14 mouse cellular contexts compared by ENCODE assay signal in genomic region chr6:124767536-124767919, GRCm38 (mm10). TPM values are rescaled to one million over a fixed set of nuclear protein-coding genes. Genes with fewer than 3 reads are reported as not detected.
DNase-seq lines count a peak whose midpoint lies in the region; ATAC-seq and TF ChIP-seq lines count a peak whose summit lies in the region.
"Had no signal": no experiment of that assay in that cellular context is flagged by ENCODE, and none has a peak within 500 bp of the region (broad histone marks: within the 10 kb centered on the region; RNA-seq: fewer than 3 reads in every experiment).

No protein-coding gene starts in this region.

- intact Hi-C loops in left cerebral cortex, postnatal 36 days (cut with DNase I) = loop anchor here (5.0 kb wide), 1 partner anchor 95 kb away; the partner anchor contains the start of gene Gpr162

- DNase-seq in cerebellum, adult 9-11 months = peak; percentile 54
- DNase-seq in cerebellum, adult 8-10 months = no peak
- DNase-seq in lung, embryonic 14.5 days = no peak
- no peak for DNase-seq in lung, postnatal 25 days (ENCODE audit: low spot score)
- no peak for DNase-seq in left cerebral cortex, postnatal 36 days (ENCODE audit: low spot score in 2 of 2)
- no peak for DNase-seq in heart, adult 18-20 months
- DNase-seq: gastrocnemius, postnatal 10 days; kidney, adult 9 months had no signal

- H3K9ac ChIP-seq in lung, embryonic 14.5 days = no peak overlapping the region
- H3K9ac ChIP-seq in limb, embryonic 12.5 days (replicated peaks) = no peak overlapping the region
- H3K9ac ChIP-seq in stomach, embryonic 16.5 days (ENCODE audit: low read length) = peak overlapping the region; percentile 48

- H3K27ac ChIP-seq in lung, embryonic 14.5 days (ENCODE audit: low read depth) = no peak overlapping the region
- no peak overlapping the region for H3K27ac ChIP-seq in limb, embryonic 12.5 days
- H3K27ac ChIP-seq in stomach, embryonic 16.5 days (ENCODE audit: low read length) = no peak overlapping the region

- 0 out of 2 replicates have a peak, but pooled peaks cover 3% of the 10 kb centered on the region for H3K4me1 ChIP-seq in lung, embryonic 14.5 days (ENCODE audit: insufficient read depth)
- H3K4me1 ChIP-seq in limb, embryonic 12.5 days (replicated peaks) = peaks cover 30% of the 10 kb centered on the region
- H3K4me1 ChIP-seq in stomach, embryonic 16.5 days (ENCODE audit: control insufficient read depth, insufficient read depth, low read length) = peaks cover 15% of the 10 kb centered on the region

- no peaks in the 10 kb centered on the region for H3K27me3 ChIP-seq in lung, embryonic 14.5 days (ENCODE audit: insufficient read depth, low read length)
- H3K27me3 ChIP-seq in limb, embryonic 12.5 days = peaks cover 59% of the 10 kb centered on the region
- H3K27me3 ChIP-seq in stomach, embryonic 16.5 days (ENCODE audit: control insufficient read depth, insufficient read depth, low read length) = no peaks in the 10 kb centered on the region
- H3K27me3 ChIP-seq: Patski had no signal

- TF ChIP-seq CTCF in lung, embryonic 14.5 days (IDR thresholded peaks at IDR 0.05; ENCODE audit: low read depth) = no peak

- WGBS in lung, embryonic 14.5 days = 48% methylated on average over 4 of the region's 4 CpGs
- WGBS in limb, embryonic 12.5 days = 55% methylated on average over 4 of the region's 4 CpGs
- WGBS in stomach, embryonic 16.5 days = 52% methylated on average over 4 of the region's 4 CpGs

- H3K9me3 ChIP-seq in lung, embryonic 14.5 days (ENCODE audit: low read depth, low read length) = no peaks in the 10 kb centered on the region
- H3K9me3 ChIP-seq in limb, embryonic 12.5 days = no peaks in the 10 kb centered on the region
- H3K9me3 ChIP-seq in stomach, embryonic 16.5 days (replicated peaks; ENCODE audit: control insufficient read depth, low read length) = no peaks in the 10 kb centered on the region

- no peak for ATAC-seq in lung, embryonic 14.5 days (ENCODE audit: insufficient read depth)
- ATAC-seq in limb, embryonic 12.5 days (ENCODE audit: insufficient number of reproducible peaks, insufficient read depth, low FRiP score, low TSS enrichment, low read depth) = no peak
- no peak for ATAC-seq in stomach, embryonic 16.5 days (ENCODE audit: insufficient read depth, low FRiP score)
- ATAC-seq: Patski had no signal

- H3K4me2 ChIP-seq in lung, embryonic 14.5 days = 0 out of 2 replicates have a peak overlapping the region, but pooled peaks have one; percentile 81
- H3K4me2 ChIP-seq in limb, embryonic 12.5 days = 0 out of 2 replicates have a peak overlapping the region, but pooled peaks have one; percentile 92
- H3K4me2 ChIP-seq in stomach, embryonic 16.5 days (ENCODE audit: low read depth, low read length) = 0 out of 2 replicates have a peak overlapping the region, but pooled peaks have one; percentile 94

- H3K36me3 ChIP-seq in lung, embryonic 14.5 days (ENCODE audit: insufficient read depth) = no peaks in the 10 kb centered on the region
- H3K36me3 ChIP-seq in limb, embryonic 12.5 days = no peaks in the 10 kb centered on the region
- H3K36me3 ChIP-seq in stomach, embryonic 16.5 days (ENCODE audit: control insufficient read depth, insufficient read depth, low read length) = no peaks in the 10 kb centered on the region

- H3K4me3 ChIP-seq in lung, embryonic 14.5 days (ENCODE audit: low read depth, low read length) = no peak overlapping the region
- H3K4me3 ChIP-seq in limb, embryonic 12.5 days (replicated peaks) = no peak overlapping the region
- H3K4me3 ChIP-seq in stomach, embryonic 16.5 days (replicated peaks; ENCODE audit: low read length) = no peak overlapping the region

RNA-seq across cellular contexts. Expression of gene Eno2, which starts 1.9 kb away (rescaled TPM):
- polyA plus RNA-seq in lung, embryonic 14.5 days (2014; fragmentation: Nextera tagmentation; extraction: Ambion mirVana) = 2.2 and 4.1 TPM in 2 replicates
- polyA plus RNA-seq in limb, embryonic 12.5 days (2016; fragmentation: Nextera tagmentation; extraction: Ambion mirVana) = 4.8 TPM in 2 replicates
- 9.3 and 9.8 TPM in 2 replicates for polyA plus RNA-seq in stomach, embryonic 16.5 days (2015; fragmentation: Nextera tagmentation; extraction: Ambion mirVana)
- 1,000 to 10,000 TPM; 1,042 to 1,110 TPM for total RNA-seq in left cerebral cortex, postnatal 36 days (2021)
- total RNA-seq in heart, adult 18-20 months (2021) = 1 to 10 TPM; 2.5 to 2.7 TPM
- total RNA-seq: megakaryocyte progenitor cell, adult 5-6 weeks had no signal

RNA-seq across cellular contexts. Expression of gene Atn1, which starts 11.2 kb away (rescaled TPM):
- 13.1 and 15.1 TPM in 2 replicates for polyA plus RNA-seq in lung, embryonic 14.5 days (2014; fragmentation: Nextera tagmentation; extraction: Ambion mirVana)
- 17.1 and 17.4 TPM in 2 replicates for polyA plus RNA-seq in limb, embryonic 12.5 days (2016; fragmentation: Nextera tagmentation; extraction: Ambion mirVana)
- polyA plus RNA-seq in stomach, embryonic 16.5 days (2015; fragmentation: Nextera tagmentation; extraction: Ambion mirVana) = 12.2 and 13.1 TPM in 2 replicates
- total RNA-seq in left cerebral cortex, postnatal 36 days (2021) = 100 to 1,000 TPM; 162 to 175 TPM
- 10 to 100 TPM; 41.1 to 46.9 TPM for total RNA-seq in heart, adult 18-20 months (2021)

RNA-seq across cellular contexts. Expression of gene Gm45234, which starts 11.7 kb away (rescaled TPM):
- polyA plus RNA-seq in lung, embryonic 14.5 days (2014; fragmentation: Nextera tagmentation; extraction: Ambion mirVana) = not detected in 2 replicates
- polyA plus RNA-seq in limb, embryonic 12.5 days (2016; fragmentation: Nextera tagmentation; extraction: Ambion mirVana) = not detected in 2 replicates
- not detected in 2 replicates for polyA plus RNA-seq in stomach, embryonic 16.5 days (2015; fragmentation: Nextera tagmentation; extraction: Ambion mirVana)
- not detected for total RNA-seq in left cerebral cortex, postnatal 36 days (2021)
- total RNA-seq in heart, adult 18-20 months (2021) = not detected
- total RNA-seq: common myeloid progenitor, adult 5-6 weeks; gastrocnemius, postnatal 10 days; left cerebral cortex, postnatal 25 days; megakaryocyte progenitor cell, adult 5-6 weeks had no signal

RNA-seq across cellular contexts. Expression of gene Lrrc23, which starts 12.0 kb away (rescaled TPM):
- 0.17 and 0.58 TPM in 2 replicates for polyA plus RNA-seq in lung, embryonic 14.5 days (2014; fragmentation: Nextera tagmentation; extraction: Ambion mirVana)
- polyA plus RNA-seq in limb, embryonic 12.5 days (2016; fragmentation: Nextera tagmentation; extraction: Ambion mirVana) = 0.38 and 0.88 TPM in 2 replicates
- 0.53 and 0.65 TPM in 2 replicates for polyA plus RNA-seq in stomach, embryonic 16.5 days (2015; fragmentation: Nextera tagmentation; extraction: Ambion mirVana)
- 1 to 10 TPM; 1.7 to 1.8 TPM for total RNA-seq in left cerebral cortex, postnatal 36 days (2021)
- under 1 TPM; 0.55 to 0.82 TPM for total RNA-seq in heart, adult 18-20 months (2021)
- total RNA-seq: common myeloid progenitor, adult 5-6 weeks; gastrocnemius, postnatal 10 days had no signal
- polyA plus RNA-seq: Patski had no signal

RNA-seq across cellular contexts. Expression of gene Grcc10, which starts 26.4 kb away (rescaled TPM):
- 429 and 440 TPM in 2 replicates for polyA plus RNA-seq in lung, embryonic 14.5 days (2014; fragmentation: Nextera tagmentation; extraction: Ambion mirVana)
- 479 and 511 TPM in 2 replicates for polyA plus RNA-seq in limb, embryonic 12.5 days (2016; fragmentation: Nextera tagmentation; extraction: Ambion mirVana)
- 352 and 357 TPM in 2 replicates for polyA plus RNA-seq in stomach, embryonic 16.5 days (2015; fragmentation: Nextera tagmentation; extraction: Ambion mirVana)
- 100 to 1,000 TPM; 285 to 313 TPM for total RNA-seq in left cerebral cortex, postnatal 36 days (2021)
- total RNA-seq in heart, adult 18-20 months (2021) = 100 to 1,000 TPM; 277 to 290 TPM
